Mouse (Mus musculus) olfactory bulb, adult 2 months (tissue): Measurements from ENCODE around the gene Cacybp.

Source experiments
- CTCF ChIP-seq: fragments of 200-500 bp; IDR thresholded peaks from 2 replicates; pipeline ENCODE4 v1.5.1; 2012; ENCODE audit warnings: low read depth, mild to moderate bottlenecking, low read length, moderate library complexity; ENCODE audit not compliant: insufficient read depth
- POLR2A ChIP-seq: fragments of 200-500 bp; IDR thresholded peaks from 2 replicates; pipeline ENCODE4 v1.6.1; 2012; ENCODE audit warnings: mild to moderate bottlenecking, low read depth, low read length, moderate library complexity; ENCODE audit not compliant: insufficient read depth

DNA sequence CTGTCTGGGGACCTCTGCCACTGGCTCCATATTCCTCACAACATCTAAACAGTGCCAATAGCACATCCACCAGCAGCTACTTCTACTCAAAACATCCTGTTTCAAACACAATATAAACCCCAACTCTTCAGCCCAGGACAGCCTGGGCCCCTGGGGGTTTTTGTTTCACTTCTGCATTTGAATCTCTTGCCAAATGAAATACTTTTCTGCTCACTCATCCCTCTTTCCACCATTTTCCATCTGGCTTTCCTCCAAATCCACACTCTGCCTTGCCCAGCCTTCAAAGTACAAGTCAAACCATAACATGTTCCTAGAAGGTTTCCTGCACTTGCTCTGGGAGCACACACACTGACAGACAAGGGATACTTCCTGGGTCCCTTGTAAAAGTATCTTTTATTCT is 21.2 kb upstream of the Cacybp start:
- TF ChIP-seq CTCF = no peak
- no peak for TF ChIP-seq POLR2A
